Mouse (Mus musculus): ENCODE results near the gene Tha1. TPM values are rescaled to one million over a fixed set of nuclear protein-coding genes. Genes with fewer than 3 reads are reported as not detected.
A peak's percentile ranks its signal among the peaks of the same experiment; 100 is the strongest.

Tha1 gene
- polyA plus RNA-seq, 1 experiment from 2014 or later, result 3.0 TPM

GRCm38 (mm10) chr11:117828149-117828887 is 45.0 kb downstream of the Tha1 start:
- Histone ChIP-seq H3K27me3 (no peaks in the 10 kb centered on the region), H3K9ac (no peak overlapping the region; the same call in none of the 2 replicates), H3K4me1 (replicated peaks) (peaks cover 79% of the 10 kb centered on the region), H3K4me2 (no peak overlapping the region), H3K36me3 (no peaks in the 10 kb centered on the region), H3K9me3 (no peaks in the 10 kb centered on the region), H3K27ac (replicated peaks) (peak overlapping the region; percentile 50; the same call in 1 of the 2 replicates), H3K4me3 (no peak overlapping the region)
- no peak for ATAC-seq (ENCODE audit: low read depth)
- 74% methylated on average over 18 of the region's 18 CpGs for WGBS

- ATAC-seq (ENCODE audit: low read depth), result no peak
- Histone ChIP-seq H3K27ac (replicated peaks) (no peak overlapping the region), H3K36me3 (no peaks in the 10 kb centered on the region), H3K4me3 (no peak overlapping the region), H3K9ac (no peak overlapping the region; the same call in 1 of the 2 replicates), H3K9me3 (no peaks in the 10 kb centered on the region), H3K27me3 (no peaks in the 10 kb centered on the region), H3K4me2 (no peak overlapping the region), H3K4me1 (replicated peaks) (peaks cover 84% of the 10 kb centered on the region)
- WGBS, result 57% methylated on average over 3 of the region's 3 CpGs
Measured at GRCm38 (mm10) chr11:117827386-117827785, 45.9 kb downstream of the Tha1 start.

GRCm38 (mm10) chr11:117826916-117827315 is 46.4 kb downstream of the Tha1 start:
- Histone ChIP-seq H3K4me2 (no peak overlapping the region), H3K9me3 (no peaks in the 10 kb centered on the region)
- 74% methylated on average over 8 of the region's 8 CpGs for WGBS

GRCm38 (mm10) chr11:117826164-117826563 is 47.1 kb downstream of the Tha1 start:
- Histone ChIP-seq H3K4me3 (peak overlapping the region; percentile 42), H3K27me3 (no peaks in the 10 kb centered on the region), H3K36me3 (no peaks in the 10 kb centered on the region), H3K9me3 (no peaks in the 10 kb centered on the region), H3K4me1 (replicated peaks) (peaks cover 80% of the 10 kb centered on the region), H3K27ac (replicated peaks) (no peak overlapping the region), H3K4me2 (peak overlapping the region; percentile 75), H3K9ac (peak overlapping the region; percentile 71)
- ATAC-seq (ENCODE audit: low read depth), result no peak
- 16% methylated on average over 5 of the region's 5 CpGs for WGBS

More at GRCm38 (mm10) chr11:117826916-117827315, 46.4 kb downstream of the Tha1 start:
- ATAC-seq (ENCODE audit: low read depth), result no peak
- Histone ChIP-seq H3K36me3 (no peaks in the 10 kb centered on the region), H3K9ac (no peak overlapping the region), H3K4me3 (no peak overlapping the region), H3K4me1 (replicated peaks) (peaks cover 81% of the 10 kb centered on the region), H3K27ac (replicated peaks) (no peak overlapping the region), H3K27me3 (no peaks in the 10 kb centered on the region)

- Histone ChIP-seq H3K9me3 (no peaks in the 10 kb centered on the region), H3K4me2 (peak within 1 kb of the TSS; percentile 75), H3K4me1 (replicated peaks) (peaks cover 75% of the 10 kb centered on the region), H3K27ac (replicated peaks) (peak within 1 kb of the TSS; percentile 49), H3K27me3 (no peaks in the 10 kb centered on the region), H3K9ac (peak within 1 kb of the TSS; percentile 71), H3K36me3 (no peaks in the 10 kb centered on the region), H3K4me3 (peak within 1 kb of the TSS; percentile 42)
- ATAC-seq (ENCODE audit: low read depth), result peak; percentile 42; the same call in 1 of the 2 replicates
- WGBS, result under 1% methylated on average over 34 of the region's 34 CpGs
Measured at GRCm38 (mm10) chr11:117825333-117826101, 47.8 kb downstream of the Tha1 start, which contains the start of the genes Afmid and Tk1. TSS of gene Afmid (plus strand) at chr11:117825924. TSS of gene Tk1 (minus strand) at chr11:117826092.

GRCm38 (mm10) chr11:117824060-117824969 is 49.0 kb downstream of the Tha1 start:
- Histone ChIP-seq H3K4me3 (peak overlapping the region; percentile 42), H3K9me3 (no peaks in the 10 kb centered on the region), H3K27ac (replicated peaks) (no peak overlapping the region), H3K9ac (peak overlapping the region; percentile 59), H3K4me1 (replicated peaks) (peaks cover 68% of the 10 kb centered on the region), H3K36me3 (no peaks in the 10 kb centered on the region), H3K4me2 (peak overlapping the region; percentile 75), H3K27me3 (no peaks in the 10 kb centered on the region)
- 23% methylated on average over 23 of the region's 23 CpGs for WGBS
- ATAC-seq (ENCODE audit: low read depth), result peak; percentile 81

- no peak for ATAC-seq (ENCODE audit: low read depth)
- no peak overlapping the region for H3K4me2 ChIP-seq
- 97% methylated on average over 6 of the region's 6 CpGs for WGBS
- no peaks in the 10 kb centered on the region for H3K36me3 ChIP-seq
- H3K4me3 ChIP-seq, result no peak overlapping the region
- no peaks in the 10 kb centered on the region for H3K27me3 ChIP-seq
- H3K9ac ChIP-seq, result no peak overlapping the region
- H3K9me3 ChIP-seq, result no peaks in the 10 kb centered on the region
- H3K4me1 ChIP-seq (replicated peaks), result peaks cover 63% of the 10 kb centered on the region
- H3K27ac ChIP-seq (replicated peaks), result no peak overlapping the region
Measured at GRCm38 (mm10) chr11:117823411-117823810, 49.9 kb downstream of the Tha1 start.

- Histone ChIP-seq H3K4me2 (no peak overlapping the region), H3K4me3 (no peak overlapping the region), H3K36me3 (no peaks in the 10 kb centered on the region), H3K27me3 (no peaks in the 10 kb centered on the region), H3K4me1 (replicated peaks) (peaks cover 57% of the 10 kb centered on the region), H3K27ac (replicated peaks) (peak overlapping the region; percentile 33; the same call in 1 of the 2 replicates), H3K9me3 (no peaks in the 10 kb centered on the region), H3K9ac (no peak overlapping the region)
- WGBS, result 78% methylated on average over 7 of the region's 7 CpGs
- ATAC-seq (ENCODE audit: low read depth), result no peak
Measured at GRCm38 (mm10) chr11:117822728-117823241, 50.5 kb downstream of the Tha1 start.

GRCm38 (mm10) chr11:117821868-117822267 is 51.4 kb downstream of the Tha1 start:
- H3K27ac ChIP-seq (replicated peaks), result no peak overlapping the region
- no peaks in the 10 kb centered on the region for H3K36me3 ChIP-seq
- H3K4me3 ChIP-seq, result no peak overlapping the region
- no peaks in the 10 kb centered on the region for H3K9me3 ChIP-seq
- no peaks in the 10 kb centered on the region for H3K27me3 ChIP-seq
- no peak for ATAC-seq (ENCODE audit: low read depth)
- no peak overlapping the region for H3K4me2 ChIP-seq
- H3K4me1 ChIP-seq (replicated peaks), result peaks cover 50% of the 10 kb centered on the region
- WGBS, result 88% methylated on average over 9 of the region's 9 CpGs
- no peak overlapping the region for H3K9ac ChIP-seq

GRCm38 (mm10) chr11:117820173-117820572 is 53.1 kb downstream of the Tha1 start:
- 92% methylated on average over 7 of the region's 7 CpGs for WGBS
- ATAC-seq (ENCODE audit: low read depth), result no peak
- no peak overlapping the region for H3K27ac ChIP-seq (replicated peaks)

GRCm38 (mm10) chr11:117819095-117819494 is 54.2 kb downstream of the Tha1 start:
- no peaks in the 10 kb centered on the region for H3K27me3 ChIP-seq
- 60% methylated on average over 8 of the region's 8 CpGs for WGBS
- H3K4me3 ChIP-seq, result no peak overlapping the region
- H3K9me3 ChIP-seq, result no peaks in the 10 kb centered on the region
- H3K4me1 ChIP-seq (replicated peaks), result peaks cover 25% of the 10 kb centered on the region
- no peak for ATAC-seq (ENCODE audit: low read depth)
- H3K9ac ChIP-seq, result no peak overlapping the region
- H3K4me2 ChIP-seq, result no peak overlapping the region
- H3K36me3 ChIP-seq, result no peaks in the 10 kb centered on the region
- H3K27ac ChIP-seq (replicated peaks), result no peak overlapping the region

More at GRCm38 (mm10) chr11:117820173-117820572, 53.1 kb downstream of the Tha1 start:
- no peak overlapping the region for H3K4me2 ChIP-seq
- H3K9ac ChIP-seq, result no peak overlapping the region
- peaks cover 34% of the 10 kb centered on the region for H3K4me1 ChIP-seq (replicated peaks)
- H3K9me3 ChIP-seq, result no peaks in the 10 kb centered on the region
- no peaks in the 10 kb centered on the region for H3K36me3 ChIP-seq
- H3K27me3 ChIP-seq, result no peaks in the 10 kb centered on the region
- no peak overlapping the region for H3K4me3 ChIP-seq
